Mouse (Mus musculus): ENCODE measurements around the gene Ankrd42.

DNA sequence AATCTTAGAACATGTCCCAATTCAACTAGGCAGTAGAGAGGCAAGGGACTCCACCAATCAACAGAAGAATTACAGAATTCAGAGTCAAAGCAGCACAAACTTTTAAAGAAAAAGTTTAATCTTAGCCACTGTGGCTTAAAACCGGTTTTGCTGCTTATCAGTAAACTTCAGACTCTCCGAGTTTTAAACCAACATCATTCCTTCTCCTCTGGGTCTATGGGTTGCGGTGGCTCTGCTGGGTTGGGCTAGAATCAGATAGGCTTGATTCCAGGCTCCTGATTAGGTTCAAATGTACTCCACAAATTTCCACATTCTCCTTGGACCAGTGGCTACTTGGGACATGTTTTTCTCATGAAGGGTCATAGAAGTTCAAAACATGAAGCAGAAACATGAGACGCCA, 40.4 kb upstream of the Ankrd42 start:
- no peak for TF ChIP-seq POLR2A (IDR thresholded peaks at IDR 0.05; ENCODE audit: low read depth, low read length)
- TF ChIP-seq CTCF (IDR thresholded peaks at IDR 0.05; ENCODE audit: borderline replicate concordance, insufficient read depth, low read length): no peak

Measured in embryonic fibroblast, embryonic 13.5 days (primary cell).